ENCODE assay signal across 28 mouse cellular contexts in genomic region chr4:149930755-149931154, GRCm38 (mm10). TPM values are rescaled to one million over a fixed set of nuclear protein-coding genes. Genes with fewer than 3 reads are reported as not detected.
"Had no signal": no experiment of that assay in that cellular context is flagged by ENCODE, and none has a peak within 500 bp of the region (broad histone marks: within the 10 kb centered on the region; RNA-seq: fewer than 3 reads in every experiment).

No protein-coding gene starts in this region.

- DNase-seq: cerebellum, adult 2 months; cerebellum, adult 8-10 months; cerebellum, adult 9-10 months; cerebellum, adult 9-11 months; cerebellum, postnatal 10 days; cerebellum, postnatal 14 days; cerebellum, postnatal 25 days; cerebellum, postnatal 36 days; embryo, embryonic 11 days; forebrain, postnatal 0 days; gastrocnemius, adult 2 months; gastrocnemius, postnatal 10 days; gastrocnemius, postnatal 14 days; gastrocnemius, postnatal 25 days; gastrocnemius, postnatal 36 days; heart, adult 11 months; heart, adult 18-20 months; heart, adult 2 months had no signal

- H3K36me3 ChIP-seq: embryonic facial prominence, embryonic 12.5 days; embryonic facial prominence, embryonic 15.5 days; forebrain, embryonic 12.5 days; forebrain, embryonic 15.5 days had no signal

- H3K4me3 ChIP-seq: embryonic facial prominence, embryonic 12.5 days; embryonic facial prominence, embryonic 13.5 days; embryonic facial prominence, embryonic 15.5 days; erythroblast, embryonic 14.5 days; forebrain, embryonic 10.5 days; forebrain, embryonic 12.5 days; forebrain, embryonic 13.5 days; forebrain, embryonic 15.5 days; gastrocnemius, adult 2 months; heart, adult 2 months had no signal

- H3K9me3 ChIP-seq: embryonic facial prominence, embryonic 12.5 days; embryonic facial prominence, embryonic 15.5 days; forebrain, embryonic 15.5 days had no signal

- H3K27me3 ChIP-seq: embryonic facial prominence, embryonic 12.5 days; embryonic facial prominence, embryonic 13.5 days; embryonic facial prominence, embryonic 15.5 days; forebrain, embryonic 13.5 days; forebrain, embryonic 15.5 days had no signal

- H3K27ac ChIP-seq: embryonic facial prominence, embryonic 12.5 days; embryonic facial prominence, embryonic 13.5 days; embryonic facial prominence, embryonic 15.5 days; forebrain, embryonic 10.5 days; forebrain, embryonic 12.5 days; forebrain, embryonic 13.5 days; forebrain, embryonic 15.5 days; heart, adult 2 months had no signal

- H3K4me2 ChIP-seq: embryonic facial prominence, embryonic 12.5 days; embryonic facial prominence, embryonic 13.5 days; embryonic facial prominence, embryonic 15.5 days; forebrain, embryonic 12.5 days; forebrain, embryonic 13.5 days; forebrain, embryonic 15.5 days had no signal

- ATAC-seq: forebrain, embryonic 13.5 days; forebrain, embryonic 14.5 days; forebrain, embryonic 15.5 days; forebrain, embryonic 16.5 days; forebrain, postnatal 0 days had no signal

- H3K9ac ChIP-seq: embryonic facial prominence, embryonic 12.5 days; embryonic facial prominence, embryonic 13.5 days; embryonic facial prominence, embryonic 15.5 days; forebrain, embryonic 12.5 days; forebrain, embryonic 13.5 days; forebrain, embryonic 15.5 days; forebrain, postnatal 0 days had no signal

- H3K4me1 ChIP-seq: embryonic facial prominence, embryonic 15.5 days; forebrain, embryonic 10.5 days; forebrain, embryonic 12.5 days; forebrain, embryonic 13.5 days; forebrain, embryonic 15.5 days had no signal

RNA-seq across cellular contexts. Expression of gene Spsb1, which starts 24.1 kb away (rescaled TPM):
- polyA plus RNA-seq: erythroblast, embryonic 14.5 days had no signal
